Mouse (Mus musculus) limb, embryonic 11.5 days (tissue): ENCODE results near the gene Xylt1. TPM values are rescaled to one million over a fixed set of nuclear protein-coding genes. Genes with fewer than 3 reads are reported as not detected.

Experiments used
- ATAC-seq: fragments of 200-750 bp; cut with Nextera tagmentation; 2 replicates; pipeline ENCODE4 v1.8.0; 2017; ENCODE audit warnings: low read depth; ENCODE audit not compliant: insufficient number of reproducible peaks, low FRiP score, low TSS enrichment
- DNase-seq: peaks from one replicate; pipeline ENCODE4 v3.0.0-alpha.2; 2015; ENCODE audit warnings: low spot score
- H3K27ac ChIP-seq: fragments of 300-500 bp; sonication (generic); replicated peaks from 2 replicates; pipeline ENCODE4 v1.5.1; 2014; ENCODE audit warnings: low read depth, mild to moderate bottlenecking, low read length
- H3K27me3 ChIP-seq: fragments of 300-500 bp; sonication (generic); 2 replicates; pipeline ENCODE4 v1.6.1; 2014; ENCODE audit warnings: mild to moderate bottlenecking, low read length, mixed read lengths; ENCODE audit not compliant: control insufficient read depth, insufficient read depth
- H3K36me3 ChIP-seq: fragments of 300-500 bp; sonication (generic); 2 replicates; pipeline ENCODE4 v1.6.1; 2014; ENCODE audit warnings: mild to moderate bottlenecking, low read length, moderate library complexity, mixed read lengths; ENCODE audit not compliant: control insufficient read depth, insufficient read depth
- H3K4me1 ChIP-seq: fragments of 300-500 bp; sonication (generic); 2 replicates; pipeline ENCODE4 v1.6.1; 2014; ENCODE audit warnings: low read length, mixed read lengths; ENCODE audit not compliant: control insufficient read depth, insufficient read depth
- H3K4me2 ChIP-seq: fragments of 300-500 bp; sonication (generic); 2 replicates; pipeline ENCODE4 v1.6.1; 2014; ENCODE audit warnings: low read depth, mild to moderate bottlenecking, moderate library complexity; ENCODE audit not compliant: severe bottlenecking
- H3K4me3 ChIP-seq: fragments of 300-500 bp; sonication (generic); 2 replicates; pipeline ENCODE4 v1.5.1; 2014; ENCODE audit warnings: low read depth, low read length
- H3K9ac ChIP-seq: fragments of 300-500 bp; sonication (generic); 2 replicates; pipeline ENCODE4 v1.6.1; 2014; ENCODE audit warnings: mild to moderate bottlenecking, low read length
- H3K9me3 ChIP-seq: fragments of 300-500 bp; sonication (generic); 2 replicates; pipeline ENCODE4 v1.6.1; 2016; ENCODE audit warnings: low read length; ENCODE audit not compliant: control insufficient read depth
- WGBS: fragments of 180-500 bp; shearing (Covaris S2); extraction: QIAGEN DNeasy Blood & Tissue Kit; methylation state at CpG from one replicate; pipeline ENCODE4 v1.1.7; 2014; 5-methylcytosine and 5-hydroxymethylcytosine counted together
- polyA plus RNA-seq: library from polyadenylated mRNA; unstranded; fragments of >200 nt; fragmentation: Nextera tagmentation; extraction: Ambion mirVana; gene quantifications from 2 replicates; pipeline ENCODE4 v1.2.1, GENCODE M21; 2014

The Xylt1 gene
- polyA plus RNA-seq, 1 experiment from 2014 or later = 1.4 TPM

GRCm38 (mm10) chr7:117622769-117623168 is 242.0 kb downstream of the Xylt1 start:
- no peak overlapping the region for H3K9ac ChIP-seq
- no peak for ATAC-seq
- no peaks in the 10 kb centered on the region for H3K27me3 ChIP-seq
- H3K27ac ChIP-seq = no peak overlapping the region
- 73% methylated on average over 2 of the region's 2 CpGs for WGBS
- H3K9me3 ChIP-seq = no peaks in the 10 kb centered on the region
- no peak overlapping the region for H3K4me2 ChIP-seq
- no peaks in the 10 kb centered on the region for H3K36me3 ChIP-seq
- no peaks in the 10 kb centered on the region for H3K4me1 ChIP-seq
- no peak overlapping the region for H3K4me3 ChIP-seq
- DNase-seq = peak; percentile 42

GRCm38 (mm10) chr7:117628791-117629190 is 248.0 kb downstream of the Xylt1 start:
- no peaks in the 10 kb centered on the region for H3K36me3 ChIP-seq
- no peak overlapping the region for H3K4me3 ChIP-seq
- H3K9ac ChIP-seq = no peak overlapping the region
- no peak for DNase-seq
- ATAC-seq = no peak
- no peaks in the 10 kb centered on the region for H3K9me3 ChIP-seq
- no peak overlapping the region for H3K4me2 ChIP-seq
- H3K4me1 ChIP-seq = no peaks in the 10 kb centered on the region
- no peak overlapping the region for H3K27ac ChIP-seq
- WGBS = 70% methylated on average over 3 of the region's 3 CpGs
- H3K27me3 ChIP-seq = no peaks in the 10 kb centered on the region

- no peaks in the 10 kb centered on the region for H3K27me3 ChIP-seq
- DNase-seq (peak; percentile 46), ATAC-seq (no peak)
- no peak overlapping the region for H3K4me3 ChIP-seq
- 70% methylated on average over 5 of the region's 5 CpGs for WGBS
- H3K27ac ChIP-seq = no peak overlapping the region
- no peak overlapping the region for H3K4me2 ChIP-seq
- H3K4me1 ChIP-seq = no peaks in the 10 kb centered on the region
- no peaks in the 10 kb centered on the region for H3K9me3 ChIP-seq
- H3K9ac ChIP-seq = no peak overlapping the region
- no peaks in the 10 kb centered on the region for H3K36me3 ChIP-seq
These were observed 249.9 kb downstream of the Xylt1 start for GRCm38 (mm10) chr7:117630657-117631056.

- no peak for ATAC-seq
- Histone ChIP-seq H3K4me1 (no peaks in the 10 kb centered on the region), H3K27me3 (no peaks in the 10 kb centered on the region), H3K9ac (no peak overlapping the region), H3K9me3 (no peaks in the 10 kb centered on the region), H3K27ac (no peak overlapping the region), H3K4me2 (no peak overlapping the region), H3K4me3 (no peak overlapping the region), H3K36me3 (no peaks in the 10 kb centered on the region)
- WGBS = 85% methylated on average over 4 of the region's 4 CpGs
- DNase-seq = no peak
These were observed 254.8 kb downstream of the Xylt1 start for GRCm38 (mm10) chr7:117635584-117635983.

- H3K27me3 ChIP-seq = no peaks in the 10 kb centered on the region
- 71% methylated on average over 3 of the region's 3 CpGs for WGBS
- H3K9me3 ChIP-seq = no peaks in the 10 kb centered on the region
- no peak overlapping the region for H3K27ac ChIP-seq
- peak; percentile 51 for DNase-seq
- H3K4me3 ChIP-seq = no peak overlapping the region
- no peak overlapping the region for H3K9ac ChIP-seq
- ATAC-seq = peak; percentile 78
- no peaks in the 10 kb centered on the region for H3K36me3 ChIP-seq
- H3K4me2 ChIP-seq = no peak overlapping the region
- H3K4me1 ChIP-seq = no peaks in the 10 kb centered on the region
These were observed 255.9 kb downstream of the Xylt1 start for GRCm38 (mm10) chr7:117636713-117637112.

GRCm38 (mm10) chr7:117637997-117638396 is 257.2 kb downstream of the Xylt1 start:
- Histone ChIP-seq H3K9me3 (no peaks in the 10 kb centered on the region), H3K4me1 (no peaks in the 10 kb centered on the region), H3K27ac (no peak overlapping the region), H3K4me3 (no peak overlapping the region), H3K27me3 (no peaks in the 10 kb centered on the region), H3K4me2 (no peak overlapping the region), H3K9ac (no peak overlapping the region), H3K36me3 (no peaks in the 10 kb centered on the region)
- DNase-seq (no peak), ATAC-seq (no peak)
- whole genome bisulfite sequencing = 89% methylated on average over 2 of the region's 2 CpGs

- no peak for DNase-seq
- no peak overlapping the region for H3K9ac ChIP-seq
- no peak overlapping the region for H3K27ac ChIP-seq
- H3K9me3 ChIP-seq = no peaks in the 10 kb centered on the region
- H3K4me3 ChIP-seq = no peak overlapping the region
- H3K36me3 ChIP-seq = no peaks in the 10 kb centered on the region
- no peak for ATAC-seq
- 33% methylated on average over 1 of the region's 1 CpGs for WGBS
- H3K4me2 ChIP-seq = no peak overlapping the region
- no peaks in the 10 kb centered on the region for H3K4me1 ChIP-seq
- H3K27me3 ChIP-seq = no peaks in the 10 kb centered on the region
These were observed 271.9 kb downstream of the Xylt1 start for GRCm38 (mm10) chr7:117652637-117653036.

- 93% methylated on average over 5 of the region's 5 CpGs for WGBS
- Histone ChIP-seq H3K27ac (no peak overlapping the region), H3K9me3 (no peaks in the 10 kb centered on the region), H3K27me3 (no peaks in the 10 kb centered on the region), H3K4me1 (no peaks in the 10 kb centered on the region), H3K4me2 (no peak overlapping the region), H3K4me3 (no peak overlapping the region), H3K36me3 (no peaks in the 10 kb centered on the region), H3K9ac (no peak overlapping the region)
- DNase-seq (no peak), ATAC-seq (no peak)
These were observed 275.0 kb downstream of the Xylt1 start for GRCm38 (mm10) chr7:117655732-117656131.

- no peaks in the 10 kb centered on the region for H3K9me3 ChIP-seq
- no peak overlapping the region for H3K4me3 ChIP-seq
- WGBS = 92% methylated on average over 4 of the region's 4 CpGs
- H3K9ac ChIP-seq = no peak overlapping the region
- H3K27ac ChIP-seq = no peak overlapping the region
- no peak for DNase-seq
- no peak overlapping the region for H3K4me2 ChIP-seq
- ATAC-seq = no peak
- no peaks in the 10 kb centered on the region for H3K36me3 ChIP-seq
- H3K27me3 ChIP-seq = no peaks in the 10 kb centered on the region
- no peaks in the 10 kb centered on the region for H3K4me1 ChIP-seq
These were observed 277.4 kb downstream of the Xylt1 start for GRCm38 (mm10) chr7:117658180-117658579.
